Mouse (Mus musculus) C2C12 (cell line): Measurements from ENCODE around the gene Arhgap24. TPM values are rescaled to one million over a fixed set of nuclear protein-coding genes. Genes with fewer than 3 reads are reported as not detected.

ENCODE experiments used
- H3K27me3 ChIP-seq: one replicate; pipeline ENCODE4 v1.6.1; 2011; ENCODE audit not compliant: control insufficient read depth, insufficient read depth, insufficient read length
- H3K36me3 ChIP-seq: one replicate; pipeline ENCODE4 v1.6.1; 2011; ENCODE audit not compliant: control insufficient read depth, insufficient read depth
- H3K4me3 ChIP-seq: one replicate; pipeline ENCODE4 v1.5.1; 2011; ENCODE audit warnings: mild to moderate bottlenecking, control low read depth; ENCODE audit not compliant: poor library complexity, insufficient read depth, severe bottlenecking
- H3K79me2 ChIP-seq: one replicate; pipeline ENCODE4 v1.6.1; 2011; ENCODE audit not compliant: control insufficient read depth, insufficient read depth
- H3K79me3 ChIP-seq: one replicate; pipeline ENCODE4 v1.6.1; 2011; ENCODE audit warnings: low read depth, control low read depth
- H3ac ChIP-seq: one replicate; pipeline ENCODE3; 2011; ENCODE audit warnings: low read depth; ENCODE audit not compliant: control insufficient read depth, insufficient read length
- CEBPB ChIP-seq: IDR thresholded peaks from one replicate; pipeline ENCODE4 v1.6.1; 2011; ENCODE audit warnings: low read depth, mild to moderate bottlenecking, control low read depth, moderate library complexity
- CTCF ChIP-seq: IDR thresholded peaks from one replicate; pipeline ENCODE4 v1.5.1; 2011; ENCODE audit not compliant: control insufficient read depth, insufficient read depth, insufficient read length
- FOSL1 ChIP-seq: IDR thresholded peaks from one replicate; pipeline ENCODE4 v1.8.0; 2011; ENCODE audit warnings: mild to moderate bottlenecking, low read length; ENCODE audit not compliant: poor library complexity, insufficient read depth, severe bottlenecking
- MAX ChIP-seq: IDR thresholded peaks from one replicate; pipeline ENCODE4 v1.6.1; 2011; ENCODE audit warnings: mild to moderate bottlenecking, control low read depth
- MYOD1 ChIP-seq: IDR thresholded peaks from one replicate; pipeline ENCODE4 v1.6.1; 2011; ENCODE audit warnings: low read depth; ENCODE audit not compliant: control insufficient read depth, insufficient read length
- MYOG ChIP-seq: IDR thresholded peaks from one replicate; pipeline ENCODE4 v1.6.1; 2011; ENCODE audit not compliant: control insufficient read depth, insufficient read length; ENCODE audit errors: extremely low read depth
- USF1 ChIP-seq: IDR thresholded peaks from one replicate; pipeline ENCODE4 v1.6.1; 2011; ENCODE audit warnings: low read depth, mild to moderate bottlenecking, control low read depth, moderate library complexity
- polyA plus RNA-seq: library from polyadenylated mRNA; unstranded; fragments of >200 nt; fragmentation: generic; extraction: Trizol; gene quantifications from one replicate; pipeline ENCODE4 v1.2.1, GENCODE M21; 2012; ENCODE audit warnings: missing spikeins

Arhgap24 gene
- polyA plus RNA-seq, 1 experiment = 2.9 TPM

DNA sequence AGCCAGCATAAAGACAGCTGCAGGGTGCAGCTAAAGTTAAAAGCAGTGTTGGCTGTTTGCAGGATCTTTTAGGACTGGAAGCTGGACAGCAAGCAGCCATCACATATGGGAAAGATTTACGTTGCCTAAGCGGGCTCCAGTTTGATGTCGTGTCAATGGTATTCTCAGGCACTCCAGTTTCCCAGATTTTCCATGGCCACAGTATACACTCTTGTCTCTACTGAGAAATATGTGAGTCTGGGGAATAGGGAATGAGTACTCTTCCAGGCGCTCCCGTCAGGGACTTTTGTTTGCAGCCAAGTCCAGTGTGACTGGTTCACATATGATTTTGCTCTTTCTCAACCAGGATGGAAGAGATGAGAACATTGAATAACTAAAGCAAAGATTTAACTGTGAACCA is 254.9 kb downstream of the Arhgap24 start:
- no peak overlapping the region for H3ac ChIP-seq
- TF ChIP-seq FOSL1 (no peak), USF1 (no peak), MAX (no peak), MYOD1 (no peak), MYOG (no peak), CTCF (no peak), CEBPB (no peak)
- H3K36me3 ChIP-seq = no peaks in the 10 kb centered on the region
- no peak overlapping the region for H3K4me3 ChIP-seq
- H3K79me2 ChIP-seq = no peaks in the 10 kb centered on the region
- H3K27me3 ChIP-seq = no peaks in the 10 kb centered on the region
- H3K79me3 ChIP-seq = no peaks in the 10 kb centered on the region

DNA sequence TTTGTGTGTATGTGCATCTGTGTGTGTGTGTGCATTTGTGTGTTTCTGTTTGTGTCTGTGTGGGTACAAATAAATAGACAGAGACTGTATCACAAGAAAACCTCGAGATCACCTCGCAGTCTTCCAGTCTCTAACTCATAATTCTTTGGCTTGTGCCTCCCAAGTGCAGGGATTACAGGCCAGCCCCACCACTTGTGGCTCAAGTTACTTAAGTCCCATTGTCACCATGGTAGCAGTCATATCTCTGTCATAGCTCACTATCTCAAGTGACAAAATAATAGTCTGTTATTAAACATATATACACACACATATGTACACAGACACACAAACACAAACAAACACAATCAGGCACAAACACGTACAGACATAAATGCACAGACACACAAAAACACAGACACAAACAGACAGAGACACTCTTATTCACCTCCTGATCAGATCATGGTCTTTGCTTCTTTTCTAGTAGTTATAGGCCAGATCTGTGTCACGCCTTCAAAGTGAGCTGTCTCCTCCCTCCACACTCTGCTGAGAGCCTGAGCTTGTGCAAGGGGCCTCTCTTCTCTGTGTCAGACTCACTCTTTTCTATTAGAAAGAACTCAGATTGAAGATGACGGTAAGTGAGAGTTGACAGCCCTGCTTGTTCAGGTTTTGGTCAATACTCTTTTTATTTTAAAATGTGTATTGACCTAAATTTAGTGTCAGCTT is 261.5 kb downstream of the Arhgap24 start:
- Histone ChIP-seq H3K27me3 (no peaks in the 10 kb centered on the region), H3ac (no peak overlapping the region), H3K4me3 (no peak overlapping the region), H3K79me2 (no peaks in the 10 kb centered on the region), H3K79me3 (no peaks in the 10 kb centered on the region), H3K36me3 (no peaks in the 10 kb centered on the region)
- TF ChIP-seq FOSL1 (no peak), CEBPB (no peak), CTCF (no peak), MAX (no peak), USF1 (no peak), MYOG (no peak), MYOD1 (no peak)

- H3K79me2 ChIP-seq = no peaks in the 10 kb centered on the region
- H3K27me3 ChIP-seq = no peaks in the 10 kb centered on the region
- no peak overlapping the region for H3ac ChIP-seq
- TF ChIP-seq MYOG (no peak), MYOD1 (no peak), USF1 (no peak), CEBPB (no peak), CTCF (no peak), FOSL1 (no peak), MAX (no peak)
- no peaks in the 10 kb centered on the region for H3K36me3 ChIP-seq
- no peak overlapping the region for H3K4me3 ChIP-seq
- no peaks in the 10 kb centered on the region for H3K79me3 ChIP-seq
Measured at GRCm38 (mm10) chr5:102743436-102743835, 262.2 kb downstream of the Arhgap24 start.

DNA sequence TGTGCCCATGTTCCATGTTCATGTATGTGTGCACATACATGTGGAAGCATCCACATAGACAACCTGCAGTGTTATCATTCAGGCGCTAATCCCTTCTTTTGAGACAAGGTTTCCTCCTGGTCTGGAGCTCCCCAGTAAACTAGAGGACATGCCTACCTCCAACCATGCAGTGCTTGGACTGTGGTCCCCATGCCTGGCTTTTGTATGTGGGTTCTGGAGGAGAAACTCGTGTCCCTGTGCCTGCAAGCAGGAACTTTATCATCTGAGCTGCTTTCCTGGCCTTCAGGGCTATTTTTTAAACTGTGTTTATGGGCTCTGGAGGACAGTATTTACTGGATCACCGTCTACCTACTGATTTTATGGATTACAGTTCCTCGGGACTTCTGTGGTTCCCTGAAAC is 262.9 kb downstream of the Arhgap24 start:
- Histone ChIP-seq H3K27me3 (no peaks in the 10 kb centered on the region), H3K79me3 (no peaks in the 10 kb centered on the region), H3ac (no peak overlapping the region), H3K79me2 (no peaks in the 10 kb centered on the region), H3K4me3 (no peak overlapping the region), H3K36me3 (no peaks in the 10 kb centered on the region)
- TF ChIP-seq MYOD1 (no peak), MAX (no peak), MYOG (no peak), FOSL1 (no peak), CEBPB (no peak), USF1 (no peak), CTCF (no peak)

- no peak for TF ChIP-seq CTCF
- TF ChIP-seq MYOD1 = no peak
- Histone ChIP-seq H3K4me3 (no peak overlapping the region), H3K27me3 (no peaks in the 10 kb centered on the region), H3K79me2 (no peaks in the 10 kb centered on the region), H3K79me3 (no peaks in the 10 kb centered on the region), H3K36me3 (no peaks in the 10 kb centered on the region), H3ac (no peak overlapping the region)
Measured at GRCm38 (mm10) chr5:102748146-102748545, 267.0 kb downstream of the Arhgap24 start.

DNA sequence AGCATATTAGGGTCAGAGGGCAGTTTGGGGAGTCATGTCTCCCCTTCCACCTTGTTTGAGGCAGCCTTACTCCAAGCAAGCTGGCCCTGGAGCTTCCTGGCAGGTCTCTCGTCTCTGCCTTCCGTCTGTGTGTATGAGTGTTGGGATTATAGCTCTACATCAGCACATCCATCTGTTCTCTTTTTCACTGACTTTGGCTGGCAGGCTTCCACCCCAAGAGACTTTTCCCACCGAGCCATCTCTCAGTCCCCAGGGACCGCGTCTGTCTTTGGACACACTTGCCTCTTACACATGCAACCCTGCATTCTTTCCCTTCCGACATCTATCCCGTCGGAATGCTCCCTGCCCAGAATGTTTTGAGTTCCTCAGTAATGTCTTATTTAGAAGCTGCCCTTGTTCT is 267.8 kb downstream of the Arhgap24 start:
- H3K79me3 ChIP-seq = no peaks in the 10 kb centered on the region
- H3K27me3 ChIP-seq = no peaks in the 10 kb centered on the region
- H3ac ChIP-seq = no peak overlapping the region
- H3K36me3 ChIP-seq = no peaks in the 10 kb centered on the region
- no peak for TF ChIP-seq FOSL1
- no peak for TF ChIP-seq MAX
- no peak overlapping the region for H3K4me3 ChIP-seq
- H3K79me2 ChIP-seq = no peaks in the 10 kb centered on the region
